Mouse (Mus musculus) embryonic stem cell, embryonic (primary cell): ENCODE measurements around the gene Fbxl3.

Experiments
- CTCF ChIA-PET, 4 experiments: fragments of 300-600 bp in 2 of 4; fragments of 350-600 bp in 2 of 4; sonication (Branson Sonifier 250); formaldehyde crosslinking; loops; one replicate each; lab custom pipeline; 2022; ENCODE audit warnings: inconsistent platforms in 2 of 4; lab: Charles Lee
- POLR2A ChIA-PET, 4 experiments: fragments of 300-600 bp in 2 of 4; fragments of 350-600 bp in 2 of 4; sonication (Branson Sonifier 250); formaldehyde crosslinking; loops; one replicate each; lab custom pipeline; 2022; ENCODE audit warnings: antibody characterized with exemption in 4 of 4, inconsistent platforms in 1 of 4; lab: Charles Lee

Fbxl3 gene

GRCm38 (mm10) chr14:103099238-103099933 lies at the start of gene Fbxl3:
TSS of gene Fbxl3 (minus strand) at chr14:103099566.
- ChIA-PET POLR2A (interaction anchor here in 2 of 4 experiments (0.6 to 5.4 kb wide), 8 partner anchors 9 to 117 kb away, joined by 3 to 55 read pairs (median 4); partner anchors contain the start of gene Kctd12 (in 1 of the 2)), CTCF (interaction anchor here in 1 of 4 experiments (1.2 kb wide), 1 partner anchor 34 kb away, joined by 3 read pairs; no protein-coding TSS in a partner anchor)

- ChIA-PET CTCF (interaction anchor here in 2 of 4 experiments (0.6 to 2.0 kb wide), 10 partner anchors 39 to 409 kb away, joined by 3 to 8 read pairs (median 4); no protein-coding TSS in a partner anchor), POLR2A (interaction anchor here in 1 of 4 experiments (0.8 kb wide), 1 partner anchor 9 kb away, joined by 3 read pairs; no protein-coding TSS in a partner anchor)
These were observed 32.6 kb upstream of the Fbxl3 start for GRCm38 (mm10) chr14:103131991-103132390.

GRCm38 (mm10) chr14:103125756-103126155 lies 26.4 kb upstream of the Fbxl3 start:
- POLR2A ChIA-PET: interaction anchor here in 1 of 4 experiments (0.7 to 2.1 kb wide), 4 partner anchors 9 to 111 kb away, joined by 3 to 5 read pairs (median 3); partner anchors contain the start of gene Cln5

GRCm38 (mm10) chr14:103114994-103115670 lies 15.8 kb upstream of the Fbxl3 start:
- CTCF ChIA-PET: interaction anchor here in 1 of 4 experiments (0.6 kb wide), 1 partner anchor 659 kb away, joined by 4 read pairs; no protein-coding TSS in a partner anchor
- POLR2A ChIA-PET: interaction anchor here in 1 of 4 experiments (1.1 to 1.9 kb wide), 2 partner anchors 12 to 22 kb away, joined by 3 to 6 read pairs; no protein-coding TSS in a partner anchor

More at GRCm38 (mm10) chr14:103125756-103126155, 26.4 kb upstream of the Fbxl3 start:
- CTCF ChIA-PET: interaction anchor here in 1 of 4 experiments (1.3 kb wide), 1 partner anchor 114 kb away, joined by 3 read pairs; no protein-coding TSS in a partner anchor

GRCm38 (mm10) chr14:103112606-103113363 lies 13.4 kb upstream of the Fbxl3 start:
- CTCF ChIA-PET: no interaction called here

GRCm38 (mm10) chr14:103109971-103110370 lies 10.6 kb upstream of the Fbxl3 start:
- ChIA-PET CTCF (interaction anchor here in 1 of 4 experiments (1.2 kb wide), 1 partner anchor 59 kb away, joined by 3 read pairs; no protein-coding TSS in a partner anchor), POLR2A (no interaction called here)

More at GRCm38 (mm10) chr14:103112606-103113363, 13.4 kb upstream of the Fbxl3 start:
- POLR2A ChIA-PET: interaction anchor here in 1 of 4 experiments (1.3 to 2.6 kb wide), 3 partner anchors 12 to 44 kb away, joined by 3 to 7 read pairs (median 5); no protein-coding TSS in a partner anchor

GRCm38 (mm10) chr14:103106301-103106700 lies 6.9 kb upstream of the Fbxl3 start:
- ChIA-PET CTCF (no interaction called here), POLR2A (no interaction called here)

- ChIA-PET POLR2A (interaction anchor here in 2 of 4 experiments (1.0 to 5.4 kb wide), 14 partner anchors 9 to 37 kb away, joined by 3 to 55 read pairs (median 5); no protein-coding TSS in a partner anchor), CTCF (interaction anchor here in 1 of 4 experiments (1.0 kb wide), 1 partner anchor 51 kb away, joined by 3 read pairs; no protein-coding TSS in a partner anchor)
These were observed 3.5 kb upstream of the Fbxl3 start for GRCm38 (mm10) chr14:103102731-103103335.

- ChIA-PET POLR2A (interaction anchor here in 2 of 4 experiments (0.8 to 5.4 kb wide), 14 partner anchors 9 to 37 kb away, joined by 3 to 55 read pairs (median 4); no protein-coding TSS in a partner anchor), CTCF (interaction anchor here in 1 of 4 experiments (1.0 kb wide), 1 partner anchor 51 kb away, joined by 3 read pairs; no protein-coding TSS in a partner anchor)
These were observed 2.9 kb upstream of the Fbxl3 start for GRCm38 (mm10) chr14:103102246-103102645.

- ChIA-PET POLR2A (interaction anchor here in 2 of 4 experiments (0.6 to 5.4 kb wide), 19 partner anchors 8 to 1559 kb away, joined by 3 to 55 read pairs (median 5); partner anchors contain the start of genes Kctd12 (in 2 of the 2), Cln5 (in 1 of the 2) and Slain1 (in 1 of the 2)), CTCF (interaction anchor here in 2 of 4 experiments (0.6 to 1.2 kb wide), 4 partner anchors 13 to 1582 kb away, joined by 3 to 4 read pairs (median 3); no protein-coding TSS in a partner anchor)
These were observed 1.8 kb upstream of the Fbxl3 start for GRCm38 (mm10) chr14:103101171-103101570.

GRCm38 (mm10) chr14:103100296-103100695 lies 930 bp upstream of the Fbxl3 start:
- POLR2A ChIA-PET: interaction anchor here in 2 of 4 experiments (0.6 to 5.4 kb wide), 20 partner anchors 9 to 550 kb away, joined by 3 to 55 read pairs (median 5); partner anchors contain the start of genes Kctd12 (in 2 of the 2), Cln5 (in 1 of the 2) and Slain1 (in 1 of the 2)
- CTCF ChIA-PET: interaction anchor here in 1 of 4 experiments (1.2 kb wide), 1 partner anchor 12 kb away, joined by 3 read pairs; no protein-coding TSS in a partner anchor

GRCm38 (mm10) chr14:103098587-103099235 lies 655 bp downstream of the Fbxl3 start:
- CTCF ChIA-PET: interaction anchor here in 2 of 4 experiments (1.2 kb wide), 2 partner anchors 33 to 34 kb away, joined by 3 read pairs; no protein-coding TSS in a partner anchor
- POLR2A ChIA-PET: interaction anchor here in 2 of 4 experiments (0.8 to 5.4 kb wide), 9 partner anchors 9 to 29 kb away, joined by 3 to 55 read pairs (median 5); no protein-coding TSS in a partner anchor

- POLR2A ChIA-PET: interaction anchor here in 2 of 4 experiments (1.0 to 5.4 kb wide), 10 partner anchors 9 to 249 kb away, joined by 3 to 55 read pairs (median 6); partner anchors contain the start of gene Mycbp2 (in 1 of the 2)
- CTCF ChIA-PET: interaction anchor here in 1 of 4 experiments (1.2 kb wide), 1 partner anchor 33 kb away, joined by 3 read pairs; no protein-coding TSS in a partner anchor
These were observed 1.2 kb downstream of the Fbxl3 start for GRCm38 (mm10) chr14:103098213-103098586.

GRCm38 (mm10) chr14:103096621-103097020 lies 2.7 kb downstream of the Fbxl3 start:
- ChIA-PET CTCF (interaction anchor here in 1 of 4 experiments (1.2 kb wide), 1 partner anchor 31 kb away, joined by 5 read pairs; no protein-coding TSS in a partner anchor), POLR2A (interaction anchor here in 3 of 4 experiments (0.8 to 19.1 kb wide), 8 partner anchors 11 to 31 kb away, joined by 3 to 201 read pairs (median 9); partner anchors contain the start of gene Cln5 (in 1 of the 3))

GRCm38 (mm10) chr14:103095826-103096225 lies 3.5 kb downstream of the Fbxl3 start:
- CTCF ChIA-PET: interaction anchor here in 3 of 4 experiments (0.9 to 1.2 kb wide), 3 partner anchors 30 to 44 kb away, joined by 3 to 5 read pairs (median 4); no protein-coding TSS in a partner anchor
- POLR2A ChIA-PET: interaction anchor here in 3 of 4 experiments (0.8 to 19.1 kb wide), 9 partner anchors 10 to 30 kb away, joined by 3 to 201 read pairs (median 7); partner anchors contain the start of gene Cln5 (in 1 of the 3)
